Mouse (Mus musculus): ENCODE measurements around the gene Cdc20b.

DNA sequence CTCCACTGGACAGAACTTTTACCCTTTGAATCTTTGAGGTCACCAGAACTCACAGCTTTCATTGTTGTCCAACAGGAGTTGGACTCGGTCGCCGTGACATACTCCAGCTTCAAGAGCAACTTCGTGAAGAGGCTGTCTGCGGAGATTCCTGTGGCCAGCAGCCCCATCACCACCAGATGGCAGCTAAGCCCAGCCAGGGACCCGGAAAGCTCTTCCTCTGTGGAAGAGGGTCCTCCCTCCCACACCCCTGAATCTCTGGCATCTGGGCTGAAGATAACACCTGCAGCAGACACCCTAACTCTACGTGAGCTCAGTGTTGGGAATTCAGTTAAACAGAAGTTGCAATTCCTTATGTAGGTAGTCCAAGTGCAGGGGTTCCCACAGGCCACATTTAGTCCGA, 20.9 kb downstream of the Cdc20b start:
- no peak for TF ChIP-seq HCFC1 (IDR thresholded peaks at IDR 0.05; ENCODE audit: borderline replicate concordance, insufficient read depth, low read length)
- no peak for TF ChIP-seq MAFK (IDR thresholded peaks at IDR 0.05; ENCODE audit: insufficient read depth, low read depth, low read length)
- TF ChIP-seq ZC3H11A (IDR thresholded peaks at IDR 0.05; ENCODE audit: borderline replicate concordance, low read depth, low read length), result no peak
- TF ChIP-seq ZNF384 (IDR thresholded peaks at IDR 0.05; ENCODE audit: low read depth, low read length), result no peak
